Mouse (Mus musculus) brain, embryonic 14.5 days (tissue): ENCODE data around the gene Adat1. TPM values are rescaled to one million over a fixed set of nuclear protein-coding genes. Genes with fewer than 3 reads are reported as not detected.
"Not testable (repeated sequence)": the region's sequence is repeated elsewhere in the genome, so short reads cannot be mapped to it uniquely, and the experiment has no call there.

ENCODE experiments used
- DNase-seq: peaks from one replicate; pipeline ENCODE4 v3.0.0-alpha.2; 2011; ENCODE audit warnings: low read depth
- CTCF ChIP-seq: fragments of 200-500 bp; IDR thresholded peaks from 2 replicates; pipeline ENCODE4 v1.5.1; 2012; ENCODE audit warnings: inconsistent platforms, mild to moderate bottlenecking, moderate library complexity, borderline replicate concordance; ENCODE audit not compliant: insufficient read depth, insufficient read length; ENCODE audit errors: extremely low read depth
- POLR2A ChIP-seq: fragments of 200-500 bp; IDR thresholded peaks from 2 replicates; pipeline ENCODE4 v1.6.1; 2012; ENCODE audit warnings: mild to moderate bottlenecking, inconsistent platforms, borderline replicate concordance; ENCODE audit not compliant: poor library complexity, insufficient read depth, insufficient read length, severe bottlenecking; ENCODE audit errors: extremely low read depth
- polyA plus RNA-seq: library from polyadenylated mRNA; depleted of rRNA; stranded (reverse); fragments of >200 nt; gene quantifications from 2 replicates; pipeline ENCODE4 v1.2.3, GENCODE M21; 2012

The Adat1 gene
- polyA plus RNA-seq, 1 experiment, result 10.4 TPM

DNA sequence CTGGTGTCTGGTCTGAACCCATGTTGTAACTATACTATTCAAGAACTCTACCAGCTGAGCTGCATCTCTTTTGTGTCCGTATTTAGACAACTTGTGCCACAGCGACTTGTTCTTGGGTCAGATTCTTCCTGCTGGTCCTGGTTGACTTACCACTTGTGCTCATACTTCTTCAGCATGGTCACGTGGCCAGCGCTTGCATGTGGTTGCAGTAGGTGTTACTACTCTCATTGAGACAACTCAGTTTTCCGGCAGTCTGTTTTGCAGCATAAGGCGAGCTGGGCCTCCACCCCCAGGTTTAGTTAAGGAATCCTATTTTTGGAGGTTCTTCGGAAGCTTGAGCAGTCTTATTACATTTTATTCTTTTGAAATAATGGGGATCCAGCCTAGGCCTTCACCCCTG, 40.8 kb downstream of the Adat1 start:
- DNase-seq, result no peak
- TF ChIP-seq CTCF (no peak), POLR2A (no peak)

GRCm38 (mm10) chr8:111950846-111951245, 41.3 kb downstream of the Adat1 start:
- DNase-seq, result no peak
- TF ChIP-seq POLR2A (no peak), CTCF (no peak)

GRCm38 (mm10) chr8:111947954-111948353, 44.1 kb downstream of the Adat1 start:
- TF ChIP-seq POLR2A (no peak), CTCF (no peak)
- no peak for DNase-seq

DNA sequence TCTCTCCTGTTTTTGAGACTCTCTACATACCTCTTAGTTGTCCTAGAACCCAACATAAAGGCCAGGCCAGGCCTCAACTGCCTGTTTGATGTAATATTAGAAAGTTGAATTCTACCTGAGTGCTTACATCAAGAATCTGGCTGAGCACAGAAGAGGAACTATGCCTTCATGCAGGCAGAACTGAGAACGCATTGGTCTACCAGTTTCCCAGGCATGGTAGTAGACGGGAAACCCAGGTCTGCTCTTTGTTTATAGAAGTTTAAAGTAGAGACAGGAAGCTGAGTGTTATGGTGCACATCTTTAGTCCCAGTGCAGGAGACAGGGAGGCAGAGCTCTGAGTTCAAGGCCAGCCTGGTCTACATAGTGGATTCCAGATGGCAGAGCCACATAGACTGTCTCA, 45.0 kb downstream of the Adat1 start:
- TF ChIP-seq CTCF (no peak), POLR2A (no peak)

DNA sequence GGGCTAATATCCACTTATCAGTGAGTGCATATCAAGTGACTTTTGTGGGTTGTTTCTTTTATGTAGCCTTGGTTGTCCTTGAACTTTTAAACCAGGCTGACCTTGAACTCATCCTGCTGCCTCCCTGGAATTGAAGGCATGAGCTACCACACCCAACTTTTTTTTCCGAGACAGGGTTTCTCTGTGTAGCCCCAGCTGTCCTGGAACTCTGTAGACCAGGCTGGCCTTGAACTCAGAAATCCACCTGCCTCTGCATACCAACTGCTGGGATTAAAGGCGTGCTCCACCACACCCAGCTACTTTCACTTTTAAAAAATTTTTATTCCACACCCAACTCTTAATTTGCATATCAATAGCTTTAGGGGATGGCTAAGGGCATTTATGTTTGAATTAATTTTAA, 48.6 kb downstream of the Adat1 start:
- no peak for TF ChIP-seq CTCF
- TF ChIP-seq POLR2A, result no peak
- DNase-seq, result no peak

More for the DNA sequence above, 45.0 kb downstream of the Adat1 start:
- no peak for DNase-seq

DNA sequence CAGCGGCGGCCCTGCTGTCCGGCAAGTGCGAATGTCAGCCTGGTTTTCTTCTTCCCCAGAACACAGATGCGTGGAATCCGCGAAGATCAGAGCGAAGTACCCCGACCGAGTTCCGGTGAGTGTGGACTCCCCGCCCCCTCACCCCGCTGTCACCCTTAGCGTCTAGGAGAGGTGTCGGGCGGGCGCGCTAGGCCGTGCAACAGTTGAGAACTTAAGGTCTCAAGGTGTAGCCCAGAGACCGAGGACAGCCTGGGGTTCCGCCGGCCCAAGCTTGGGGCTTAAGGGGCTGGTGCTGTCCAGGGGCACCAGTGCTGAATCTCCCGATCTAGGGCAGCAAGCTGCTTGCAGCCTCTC, 51.0 kb downstream of the Adat1 start:
- no peak for TF ChIP-seq CTCF
- no peak for TF ChIP-seq POLR2A
- peak; percentile 46 for DNase-seq

DNA sequence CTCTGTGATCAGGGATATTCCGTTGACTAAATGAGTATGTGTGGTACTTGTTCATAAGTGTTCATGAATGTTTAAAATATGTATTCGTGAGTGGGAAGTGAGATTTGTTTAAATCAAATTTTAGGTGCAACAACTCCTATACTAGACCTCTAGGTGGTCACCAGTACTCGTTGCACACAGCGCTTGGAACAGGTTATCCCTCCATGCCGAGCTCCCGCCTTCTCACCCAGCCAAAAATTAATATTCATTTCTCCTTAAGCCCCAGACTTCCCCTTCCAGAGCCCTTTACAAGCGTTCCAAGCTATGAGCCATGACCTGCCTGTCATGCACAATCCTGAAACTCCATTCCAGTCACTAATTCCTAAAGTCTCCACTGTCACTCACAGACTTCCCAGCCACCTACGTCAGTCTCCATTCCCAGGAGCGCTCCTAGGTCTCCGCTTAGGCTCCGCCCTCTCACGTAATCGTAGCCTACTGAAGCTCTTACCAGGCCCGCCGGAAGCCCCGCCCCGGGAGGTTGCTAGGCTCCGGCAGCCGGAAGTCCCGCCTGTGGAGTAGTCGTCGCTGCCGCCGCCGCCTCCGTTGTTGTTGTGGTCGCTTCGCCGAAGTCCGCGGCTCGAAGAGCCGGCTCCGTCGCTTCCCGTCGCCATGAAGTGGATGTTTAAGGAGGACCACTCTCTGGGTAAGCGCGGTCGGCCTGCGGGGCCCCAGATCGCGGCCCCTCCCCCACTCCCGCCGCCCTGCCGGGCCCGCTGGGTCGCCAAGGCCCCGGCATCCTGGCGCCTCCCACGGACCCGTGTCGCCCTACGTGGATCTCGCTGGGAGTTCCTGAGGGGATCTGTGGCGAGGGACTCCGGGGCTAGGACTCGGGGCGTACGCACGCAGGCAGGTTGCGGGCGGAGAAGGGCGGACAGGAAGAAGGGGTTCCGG, 51.7 kb downstream of the Adat1 start, which contains the start of gene Gabarapl2:
Gene Gabarapl2 (plus strand): TSS at position 533 of the 930 bp plus-strand sequence.
- DNase-seq, result peak; percentile 99
- TF ChIP-seq CTCF (no peak), POLR2A (peak; percentile 49; the same call in 1 of the 2 replicates)

- TF ChIP-seq CTCF (no peak), POLR2A (no peak)
- DNase-seq, result peak; percentile 23
These were observed 52.5 kb downstream of the Adat1 start for GRCm38 (mm10) chr8:111939516-111940142.

DNA sequence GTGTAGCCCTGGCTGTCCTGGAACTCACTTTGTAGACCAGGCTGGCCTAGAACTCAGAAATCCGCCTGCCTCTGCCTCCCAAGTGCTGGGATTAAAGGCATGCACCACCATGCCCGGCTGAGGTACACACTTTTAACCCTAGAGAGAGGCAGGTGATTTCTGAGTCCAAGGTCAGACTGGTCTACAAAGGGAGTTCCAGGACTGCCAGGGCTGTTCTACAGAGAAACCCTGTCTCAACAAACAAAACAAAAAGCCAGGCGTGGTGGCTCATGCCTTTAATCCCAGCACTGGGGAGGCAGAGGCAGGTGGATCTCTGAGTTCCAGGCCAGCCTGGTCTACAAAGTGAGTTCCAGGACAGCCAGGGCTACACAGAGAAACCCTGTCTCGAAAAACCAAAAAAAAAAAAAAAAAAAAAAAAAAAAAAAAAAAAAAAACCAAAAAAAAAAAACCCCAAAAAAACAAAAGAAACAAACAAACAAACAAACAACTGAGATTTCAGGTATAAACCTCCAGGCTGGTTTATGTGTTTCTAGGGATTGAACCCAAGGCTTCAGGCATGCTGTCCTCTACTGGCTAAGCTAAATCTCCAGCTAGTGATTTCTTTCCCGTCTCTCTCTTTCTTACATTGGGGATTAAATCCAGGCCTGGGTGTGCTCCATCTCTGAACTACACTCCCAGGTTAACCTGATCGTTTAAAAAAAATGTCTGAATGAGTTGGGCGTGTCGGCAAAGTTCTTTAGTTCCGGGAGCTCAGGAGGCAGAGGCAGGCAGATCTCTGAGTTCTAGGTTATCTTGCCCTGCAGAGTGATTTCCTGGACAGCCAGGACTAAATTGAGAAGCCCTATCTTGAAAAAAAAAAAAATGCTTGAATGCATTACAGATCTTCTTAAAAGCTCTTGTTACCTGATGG, 53.8 kb downstream of the Adat1 start:
- not testable (repeated sequence) for DNase-seq

DNA sequence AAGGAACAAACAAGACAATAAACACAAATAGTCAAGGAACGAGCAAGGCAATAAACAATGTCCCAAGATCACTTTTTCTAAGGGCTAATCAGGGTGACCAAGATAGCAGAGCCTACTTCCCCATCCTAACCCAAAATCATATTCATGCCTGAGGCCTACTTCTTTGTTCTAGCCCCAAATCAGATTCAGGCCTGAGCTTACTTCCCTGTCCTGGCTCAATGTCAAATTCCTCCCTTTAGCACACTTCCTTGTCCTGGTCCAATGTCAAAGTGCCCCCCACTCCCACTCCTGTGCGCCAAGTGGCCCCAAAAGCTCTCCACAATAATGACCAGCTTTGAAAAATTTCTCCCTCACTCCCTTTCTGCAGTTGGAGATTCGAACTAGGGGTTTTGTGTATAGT, 54.9 kb downstream of the Adat1 start:
- no peak for DNase-seq
- TF ChIP-seq POLR2A (no peak), CTCF (no peak)

- DNase-seq, result no peak
- TF ChIP-seq CTCF (no peak), POLR2A (no peak)
These were observed 57.9 kb downstream of the Adat1 start for GRCm38 (mm10) chr8:111934201-111934600.
